Mouse (Mus musculus) forebrain, embryonic 16.5 days (tissue): ENCODE data around the gene Grk5. TPM values are rescaled to one million over a fixed set of nuclear protein-coding genes. Genes with fewer than 3 reads are reported as not detected.
"Not testable (repeated sequence)": the region's sequence is repeated elsewhere in the genome, so short reads cannot be mapped to it uniquely, and the experiment has no call there.

Experiments
- ATAC-seq: fragments of 200-750 bp; cut with Nextera tagmentation; 2 replicates; pipeline ENCODE4 v1.8.0; 2017; ENCODE audit warnings: mild to moderate bottlenecking, moderate library complexity
- H3K27ac ChIP-seq: fragments of 300-500 bp; sonication (generic); 2 replicates; pipeline ENCODE4 v1.5.1; 2014; ENCODE audit warnings: low read length, control low read depth
- H3K27me3 ChIP-seq: fragments of 300-500 bp; sonication (generic); replicated peaks from 2 replicates; pipeline ENCODE4 v1.6.1; 2014; ENCODE audit warnings: low read length; ENCODE audit not compliant: control insufficient read depth, insufficient read depth
- H3K36me3 ChIP-seq: fragments of 300-500 bp; sonication (generic); 2 replicates; pipeline ENCODE4 v1.6.1; 2014; ENCODE audit not compliant: control insufficient read depth, insufficient read depth
- H3K4me1 ChIP-seq: fragments of 300-500 bp; sonication (generic); replicated peaks from 2 replicates; pipeline ENCODE4 v1.6.1; 2014; ENCODE audit warnings: low read length; ENCODE audit not compliant: control insufficient read depth, insufficient read depth
- H3K4me2 ChIP-seq: fragments of 300-500 bp; sonication (generic); 2 replicates; pipeline ENCODE4 v1.6.1; 2014; ENCODE audit warnings: mild to moderate bottlenecking, low read length, control low read depth
- H3K4me3 ChIP-seq: fragments of 300-500 bp; sonication (generic); replicated peaks from 2 replicates; pipeline ENCODE4 v1.5.1; 2014; ENCODE audit warnings: mild to moderate bottlenecking, low read length, control low read depth
- H3K9ac ChIP-seq: fragments of 300-500 bp; sonication (generic); replicated peaks from 2 replicates; pipeline ENCODE4 v1.6.1; 2014; ENCODE audit warnings: low read depth, low read length, control low read depth
- H3K9me3 ChIP-seq: fragments of 300-500 bp; sonication (generic); 2 replicates; pipeline ENCODE4 v1.6.1; 2016; ENCODE audit warnings: low read length; ENCODE audit not compliant: control insufficient read depth
- WGBS: fragments of 180-500 bp; shearing (Covaris S2); extraction: QIAGEN DNeasy Blood & Tissue Kit; methylation state at CpG from one replicate; pipeline ENCODE4 v1.1.7; 2014; 5-methylcytosine and 5-hydroxymethylcytosine counted together
- polyA plus RNA-seq: library from polyadenylated mRNA; unstranded; fragments of >200 nt; fragmentation: Nextera tagmentation; extraction: Ambion mirVana; gene quantifications from 2 replicates; pipeline ENCODE4 v1.2.1, GENCODE M21; 2015

Grk5 gene
- 2.4 and 2.9 TPM in 2 replicates for polyA plus RNA-seq

- H3K4me2 ChIP-seq, result peak within 1 kb of the TSS; percentile 64
- peak; percentile 99 for ATAC-seq
- H3K27ac ChIP-seq, result peak within 1 kb of the TSS; percentile 94
- H3K9me3 ChIP-seq, result no peaks in the 10 kb centered on the region
- H3K4me1 ChIP-seq, result peaks cover 18% of the 10 kb centered on the region
- under 1% methylated on average over 55 of the region's 55 CpGs for WGBS
- no peaks in the 10 kb centered on the region for H3K36me3 ChIP-seq
- peak within 1 kb of the TSS; percentile 75 for H3K9ac ChIP-seq
- peak within 1 kb of the TSS; percentile 67 for H3K4me3 ChIP-seq
- H3K27me3 ChIP-seq, result no peaks in the 10 kb centered on the region
Observed at GRCm38 (mm10) chr19:60889714-60890315, at the start of gene Grk5. Gene Grk5, plus strand, starts transcription at chr19:60889749.

DNA sequence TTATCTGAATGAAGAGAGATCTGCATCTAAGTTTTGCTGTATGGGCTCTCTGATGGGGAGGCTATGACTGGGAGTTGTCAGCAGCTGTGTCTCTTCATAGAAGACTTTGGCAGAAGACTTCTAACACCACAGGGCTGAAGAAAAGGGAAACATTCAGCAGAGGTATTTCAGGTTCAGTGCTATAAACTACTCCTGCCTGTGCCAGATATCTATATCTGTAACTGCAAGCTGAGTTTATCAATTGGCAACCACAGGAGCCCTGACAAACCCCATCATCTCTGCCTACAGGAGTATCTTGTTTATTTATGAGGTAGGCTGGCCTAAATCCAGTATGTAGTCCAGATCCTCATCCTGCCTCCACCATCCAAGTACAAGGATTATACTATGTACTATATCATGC lies 46.2 kb upstream of the Grk5 start:
- ATAC-seq, result no peak
- H3K27me3 ChIP-seq, result no peaks in the 10 kb centered on the region
- H3K4me1 ChIP-seq, result no peaks in the 10 kb centered on the region
- H3K4me2 ChIP-seq, result no peak overlapping the region
- H3K9me3 ChIP-seq, result no peaks in the 10 kb centered on the region
- no peak overlapping the region for H3K9ac ChIP-seq
- no peak overlapping the region for H3K27ac ChIP-seq
- no peaks in the 10 kb centered on the region; the same call in 1 of the 2 replicates for H3K36me3 ChIP-seq
- H3K4me3 ChIP-seq, result no peak overlapping the region

DNA sequence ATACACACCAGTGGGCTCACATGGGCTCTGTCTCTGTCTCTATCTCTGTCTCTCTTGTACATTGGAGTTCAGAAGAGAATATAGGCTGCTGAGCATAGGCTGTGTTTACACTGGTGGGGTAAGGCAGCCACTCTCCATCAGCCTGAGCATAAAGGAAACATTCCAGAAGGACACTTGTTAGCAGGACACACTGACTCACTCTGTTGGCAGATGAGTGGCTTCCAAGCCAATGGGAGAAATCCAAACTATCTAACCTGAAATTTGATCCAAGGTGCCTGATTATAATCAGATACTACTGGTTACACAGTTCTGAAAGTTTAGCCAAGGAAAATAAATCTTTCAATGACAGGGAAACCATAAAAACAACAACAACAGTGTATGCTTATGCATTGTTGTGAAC lies 43.8 kb upstream of the Grk5 start:
- Histone ChIP-seq H3K4me2 (no peak overlapping the region), H3K27ac (no peak overlapping the region), H3K4me3 (no peak overlapping the region), H3K9me3 (no peaks in the 10 kb centered on the region), H3K36me3 (no peaks in the 10 kb centered on the region), H3K9ac (no peak overlapping the region), H3K27me3 (no peaks in the 10 kb centered on the region), H3K4me1 (no peaks in the 10 kb centered on the region)
- no peak for ATAC-seq

DNA sequence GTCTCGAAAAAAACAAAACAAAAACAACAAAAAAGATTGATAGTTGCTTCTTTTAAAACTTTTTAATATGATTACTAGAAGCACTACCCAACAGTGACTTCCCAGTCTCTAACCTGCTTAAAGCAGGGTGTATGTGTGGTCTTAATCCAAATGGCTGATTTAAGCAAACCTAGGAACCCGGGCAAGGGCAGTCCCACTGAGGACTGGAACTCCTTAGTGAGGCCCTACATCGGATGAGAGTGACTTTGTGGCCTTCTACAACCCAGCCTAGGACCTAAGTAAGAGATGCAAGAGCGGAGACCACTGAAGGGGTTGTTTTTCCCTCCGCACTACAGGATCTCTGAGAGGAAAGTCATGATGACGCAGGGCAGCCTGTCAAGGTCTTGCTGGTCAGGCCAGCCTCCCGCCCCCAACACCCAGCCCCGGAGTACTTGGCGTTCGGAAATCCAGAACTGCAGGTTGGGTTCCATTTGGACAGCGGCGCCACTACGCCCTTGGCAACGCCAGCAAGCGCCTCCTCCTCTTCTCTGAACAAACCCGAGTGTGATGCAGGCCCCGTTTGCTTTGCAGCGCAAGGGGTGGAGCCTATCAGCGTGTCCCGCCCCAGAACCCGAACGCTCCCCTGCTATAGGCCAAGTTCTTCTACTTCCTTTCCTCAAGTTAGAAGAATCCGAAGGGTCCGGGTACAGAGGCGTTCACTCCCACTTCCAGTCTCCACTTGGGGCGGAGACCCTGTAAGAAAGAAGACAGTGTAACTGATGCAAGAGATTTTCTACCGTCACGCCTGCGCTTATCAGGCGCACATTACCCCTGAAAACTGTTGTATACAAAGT lies 28.5 kb upstream of the Grk5 start, which contains the start of gene Sfxn4:
Gene Sfxn4 (minus strand): TSS at position 612 of the 833 bp plus-strand sequence.
- Histone ChIP-seq H3K4me3 (peak within 1 kb of the TSS; percentile 77), H3K9ac (peak within 1 kb of the TSS; percentile 75), H3K4me1 (peaks cover 6% of the 10 kb centered on the region), H3K27ac (peak within 1 kb of the TSS; percentile 77), H3K27me3 (no peaks in the 10 kb centered on the region), H3K36me3 (no peaks in the 10 kb centered on the region), H3K9me3 (no peaks in the 10 kb centered on the region), H3K4me2 (peak within 1 kb of the TSS; percentile 82)
- peak; percentile 100 for ATAC-seq
- 4% methylated on average over 30 of the region's 30 CpGs for WGBS

DNA sequence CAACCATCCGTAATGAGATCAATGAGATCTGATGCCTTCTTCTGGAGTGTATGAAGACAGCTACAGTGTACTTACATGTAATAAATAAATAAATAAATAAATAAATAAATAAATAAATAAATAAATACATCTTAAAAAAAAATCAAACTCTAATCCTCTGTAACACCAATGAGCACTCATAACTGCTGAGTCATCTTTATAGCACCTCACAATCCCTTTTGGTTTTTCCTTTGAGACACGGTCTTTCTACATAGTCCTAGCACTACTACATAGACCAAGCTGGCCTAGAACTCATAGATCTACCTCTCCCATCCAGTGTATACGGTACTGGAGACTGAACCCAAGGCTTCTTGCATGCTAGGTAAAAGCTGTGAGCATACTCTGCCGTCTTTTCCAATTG lies 23.4 kb upstream of the Grk5 start:
- not testable (repeated sequence) for H3K36me3 ChIP-seq, ATAC-seq, H3K4me2 ChIP-seq, H3K4me3 ChIP-seq, H3K4me1 ChIP-seq, H3K9me3 ChIP-seq, H3K9ac ChIP-seq, H3K27ac ChIP-seq, H3K27me3 ChIP-seq
- WGBS, result 98% methylated on average over 4 of the region's 4 CpGs

DNA sequence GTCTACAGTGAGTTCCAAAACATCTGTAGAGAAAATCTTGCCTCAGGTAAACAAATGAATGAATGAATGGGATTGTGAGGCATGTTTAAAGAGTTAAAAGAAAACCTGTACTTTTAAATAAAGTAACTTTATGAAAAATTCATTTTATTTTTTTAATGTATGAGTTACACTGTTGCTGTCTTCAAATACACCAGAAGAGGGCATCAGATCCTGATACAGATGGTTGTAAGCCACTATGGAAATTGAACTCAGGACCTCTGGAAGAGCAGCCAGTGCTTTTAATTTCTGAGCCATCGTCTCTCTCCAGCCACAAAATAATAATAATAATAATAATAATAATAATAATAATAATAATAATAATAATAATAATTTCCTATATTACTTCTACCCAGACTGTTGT lies 19.1 kb upstream of the Grk5 start:
- H3K4me1 ChIP-seq, result peaks cover 11% of the 10 kb centered on the region
- no peak overlapping the region for H3K27ac ChIP-seq
- no peaks in the 10 kb centered on the region for H3K27me3 ChIP-seq
- 96% methylated on average over 1 of the region's 1 CpGs for WGBS
- H3K9me3 ChIP-seq, result no peaks in the 10 kb centered on the region
- no peak overlapping the region for H3K4me3 ChIP-seq
- H3K36me3 ChIP-seq, result 0 out of 2 replicates have a peak, but pooled peaks cover 2% of the 10 kb centered on the region
- H3K9ac ChIP-seq, result no peak overlapping the region
- no peak overlapping the region for H3K4me2 ChIP-seq
- no peak for ATAC-seq

DNA sequence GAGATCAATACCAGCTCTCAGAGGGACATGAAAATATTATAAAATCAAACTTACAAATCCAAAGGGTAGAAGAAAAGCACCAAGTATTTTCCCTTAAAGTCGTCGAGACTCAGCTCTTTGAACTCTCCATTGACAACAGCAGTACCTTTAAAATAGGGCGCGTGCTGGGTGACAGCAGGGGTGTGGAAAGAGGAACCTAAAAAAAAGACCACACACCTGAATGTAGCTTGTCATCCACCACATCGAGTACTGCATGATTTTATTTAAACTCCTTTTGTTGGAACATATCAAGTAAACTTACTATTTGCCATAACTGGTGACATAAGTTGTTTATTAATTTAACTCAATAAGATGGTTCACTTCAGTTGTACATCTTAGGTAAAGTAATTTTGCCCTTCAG lies 18.2 kb upstream of the Grk5 start:
- no peak for ATAC-seq
- 0 out of 2 replicates have a peak, but pooled peaks cover 2% of the 10 kb centered on the region for H3K36me3 ChIP-seq
- H3K27ac ChIP-seq, result no peak overlapping the region
- no peak overlapping the region for H3K9ac ChIP-seq
- H3K9me3 ChIP-seq, result no peaks in the 10 kb centered on the region
- no peaks in the 10 kb centered on the region for H3K27me3 ChIP-seq
- H3K4me3 ChIP-seq, result no peak overlapping the region
- 90% methylated on average over 5 of the region's 5 CpGs for WGBS
- peaks cover 11% of the 10 kb centered on the region for H3K4me1 ChIP-seq
- no peak overlapping the region for H3K4me2 ChIP-seq

GRCm38 (mm10) chr19:60872272-60872671 lies 17.3 kb upstream of the Grk5 start:
- ATAC-seq, result no peak
- WGBS, result 64% methylated on average over 1 of the region's 1 CpGs
- 0 out of 2 replicates have a peak, but pooled peaks cover 2% of the 10 kb centered on the region for H3K36me3 ChIP-seq
- no peaks in the 10 kb centered on the region for H3K27me3 ChIP-seq
- H3K4me1 ChIP-seq, result peaks cover 11% of the 10 kb centered on the region
- H3K4me2 ChIP-seq, result no peak overlapping the region
- no peak overlapping the region for H3K27ac ChIP-seq
- no peaks in the 10 kb centered on the region for H3K9me3 ChIP-seq
- no peak overlapping the region for H3K4me3 ChIP-seq
- no peak overlapping the region for H3K9ac ChIP-seq

GRCm38 (mm10) chr19:60873501-60873900 lies 16.0 kb upstream of the Grk5 start:
- no peaks in the 10 kb centered on the region for H3K36me3 ChIP-seq
- peak overlapping the region; percentile 70 for H3K4me2 ChIP-seq
- peak overlapping the region; percentile 63 for H3K4me3 ChIP-seq
- H3K9me3 ChIP-seq, result no peaks in the 10 kb centered on the region
- H3K9ac ChIP-seq, result no peak overlapping the region
- H3K27me3 ChIP-seq, result no peaks in the 10 kb centered on the region
- no peak for ATAC-seq
- peaks cover 11% of the 10 kb centered on the region for H3K4me1 ChIP-seq
- H3K27ac ChIP-seq, result no peak overlapping the region
- WGBS, result 29% methylated on average over 4 of the region's 4 CpGs
